Mouse (Mus musculus): ENCODE results near the gene Lsm10.

DNA sequence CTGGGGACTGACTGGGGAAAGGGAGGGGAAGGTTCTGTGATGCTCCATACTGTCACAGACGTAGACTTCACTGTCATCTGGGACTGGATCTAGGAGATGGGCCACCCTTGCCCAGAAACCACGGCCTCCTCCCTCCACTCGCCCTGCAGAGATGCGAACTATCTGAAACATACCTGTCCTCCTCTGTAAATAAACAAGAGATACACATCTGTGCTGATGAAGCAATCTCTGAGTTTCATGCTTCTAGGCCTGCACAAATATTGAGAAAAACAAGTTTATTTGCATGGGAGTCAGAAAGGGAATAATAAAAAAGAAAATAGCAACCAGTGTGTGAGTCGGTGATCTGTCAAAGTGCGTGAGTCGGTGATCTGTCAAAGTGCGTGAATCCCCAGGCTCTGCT is 4.5 kb upstream of the Lsm10 start:
- TF ChIP-seq CTCF (IDR thresholded peaks at IDR 0.05; ENCODE audit: low read depth) (no peak), EP300 (IDR thresholded peaks at IDR 0.05; ENCODE audit: low read depth) (no peak)
